Mouse (Mus musculus) right cerebral cortex, postnatal 4 days (tissue): Measurements from ENCODE around the gene Osbp.
A peak's percentile ranks its signal among the peaks of the same experiment; 100 is the strongest.
"Not testable (repeated sequence)": the region's sequence is repeated elsewhere in the genome, so short reads cannot be mapped to it uniquely, and the experiment has no call there.

Experiments used
- DNase-seq: peaks from one replicate; pipeline ENCODE4 v3.0.0-alpha.2; 2022

Gene Osbp

DNA sequence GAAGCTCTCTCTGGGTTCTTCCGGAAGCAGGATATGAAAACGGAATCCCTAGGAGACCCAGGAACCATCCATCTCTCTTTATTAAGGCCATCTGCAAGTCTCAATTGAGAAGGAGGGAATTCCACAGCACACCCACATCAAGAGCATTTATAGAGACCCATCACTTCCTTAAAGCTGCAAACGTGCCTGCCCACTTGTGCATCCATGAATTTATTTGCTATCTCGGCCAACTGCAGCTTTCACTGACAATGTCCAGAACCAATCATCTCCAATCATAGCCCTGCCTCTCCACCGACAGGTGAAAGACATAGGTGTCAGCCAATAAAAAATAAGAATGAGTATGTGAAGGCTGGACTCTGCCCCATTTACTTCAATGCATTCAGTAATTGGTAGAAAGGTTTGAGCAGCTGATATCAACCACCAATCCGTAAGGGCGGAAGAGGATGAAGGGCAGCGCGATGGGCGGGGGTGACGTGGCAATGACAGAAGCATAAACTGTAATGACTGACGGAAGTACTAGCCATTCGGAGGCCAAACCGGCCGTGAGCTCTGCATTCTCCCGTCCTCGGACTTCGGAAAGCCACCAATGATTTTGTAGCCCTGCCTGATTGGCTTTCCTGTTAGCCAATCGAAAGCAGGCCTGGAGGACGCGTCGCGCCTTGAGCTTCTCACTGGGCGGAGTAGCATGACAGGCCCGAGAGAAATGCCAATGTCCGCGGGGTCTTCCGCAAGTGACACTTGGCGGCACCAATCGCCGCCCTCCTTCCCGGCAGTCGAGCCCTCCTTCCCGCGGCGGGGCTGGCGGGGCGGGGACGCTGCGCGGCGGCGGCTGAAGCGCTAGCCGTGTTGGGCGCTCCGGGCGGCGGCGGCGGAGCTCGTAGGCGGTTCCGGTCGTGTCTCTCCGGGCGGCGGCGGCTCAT is at the start of gene Osbp:
TSS of gene Osbp (plus strand) at position 919 of the 920 bp plus-strand sequence.
- peak; percentile 96 for DNase-seq

DNA sequence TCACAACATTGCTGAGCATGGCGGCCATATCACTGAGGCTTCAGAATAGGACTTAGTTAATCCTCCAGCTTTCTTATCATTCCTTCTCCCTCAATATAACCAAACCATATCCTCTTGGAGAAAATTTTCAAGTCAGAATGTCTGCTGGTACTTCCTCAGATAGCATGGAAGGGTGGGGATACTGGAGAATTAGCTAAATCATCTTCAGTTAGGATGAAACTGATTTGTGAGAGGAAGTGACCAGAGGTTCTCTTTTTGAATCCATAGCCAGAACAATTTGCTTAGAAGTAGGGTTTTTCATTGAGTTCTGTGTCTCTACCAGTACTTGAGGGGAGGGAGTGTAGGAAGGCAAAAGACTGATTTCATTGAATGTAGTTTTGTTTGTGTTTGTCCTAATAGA is 43.7 kb upstream of the Osbp start:
- DNase-seq, result no peak

GRCm38 (mm10) chr19:11922515-11922914 is 43.2 kb upstream of the Osbp start:
- not testable (repeated sequence) for DNase-seq

GRCm38 (mm10) chr19:11926380-11926779 is 39.4 kb upstream of the Osbp start:
- no peak for DNase-seq

DNA sequence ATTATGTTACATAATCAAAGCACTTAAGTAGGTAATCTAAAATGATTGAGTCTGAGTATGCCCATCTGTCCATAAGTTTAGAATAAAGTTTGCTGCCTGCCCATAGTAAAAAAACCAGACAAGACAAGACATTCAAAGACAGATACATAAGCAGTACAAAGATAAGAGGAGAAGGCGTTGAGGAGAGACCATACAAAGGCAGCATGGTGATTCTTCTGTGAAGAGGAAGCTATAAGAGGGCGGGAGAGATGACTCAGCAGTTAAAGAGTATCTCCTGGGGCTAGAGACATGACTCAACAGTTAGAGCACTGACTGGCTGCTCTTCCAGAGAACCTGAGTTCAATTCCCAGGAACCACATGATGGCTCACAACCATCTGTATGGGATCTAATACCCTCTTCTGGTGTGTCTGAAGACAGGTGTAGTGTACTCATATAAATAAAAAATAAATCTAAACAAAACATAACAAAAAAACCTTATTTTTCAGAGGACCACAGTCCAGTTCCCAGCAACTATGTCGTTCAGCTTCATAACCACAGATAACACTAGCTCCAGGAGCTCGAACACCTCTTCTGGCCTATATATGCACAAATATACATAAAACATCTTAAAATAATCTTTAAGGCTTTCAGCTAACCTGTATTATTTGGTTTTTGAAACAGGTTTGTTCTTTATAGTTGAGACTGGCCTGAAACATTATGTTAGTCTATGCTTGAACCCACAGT is 37.6 kb upstream of the Osbp start:
- no peak for DNase-seq

DNA sequence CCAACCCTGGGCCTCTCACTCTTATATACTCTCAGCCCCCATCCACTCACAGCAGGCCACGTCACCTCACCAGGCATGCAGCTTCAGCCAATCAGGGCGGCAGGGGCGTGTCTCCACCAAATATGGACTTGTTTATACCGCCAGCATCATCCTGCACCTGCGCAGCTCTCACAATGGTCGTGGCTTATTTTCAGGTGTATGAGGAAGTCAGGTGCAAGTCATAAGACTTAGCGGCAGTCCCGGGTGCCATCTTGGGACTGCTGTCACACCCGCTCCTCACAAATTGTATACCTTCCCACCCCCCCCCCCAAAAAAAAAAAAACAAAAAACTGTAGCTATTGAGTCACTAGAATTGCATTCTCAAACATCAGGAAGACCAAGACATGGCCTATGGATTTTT is 19.3 kb upstream of the Osbp start:
- DNase-seq, result not testable (repeated sequence)

DNA sequence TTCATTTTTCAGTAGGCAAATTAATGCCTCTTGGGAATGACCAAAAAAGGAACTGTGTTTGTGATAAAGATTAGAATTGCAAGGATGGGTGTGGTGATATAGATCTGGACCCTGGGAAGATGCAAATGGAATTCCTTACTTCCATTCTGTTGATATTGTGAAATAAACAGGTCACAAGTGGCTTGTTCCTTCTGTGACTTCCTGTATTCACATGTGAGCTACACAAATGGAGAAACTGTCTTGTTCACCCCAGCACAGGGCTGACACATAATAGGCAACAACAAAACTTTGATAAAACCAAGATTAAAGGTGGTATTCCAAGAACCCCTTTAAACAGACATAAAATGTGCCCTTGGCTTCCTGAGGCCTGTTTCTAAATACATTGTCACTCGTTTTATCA is 15.9 kb upstream of the Osbp start:
- DNase-seq, result no peak

- no peak for DNase-seq
These were observed 15.0 kb upstream of the Osbp start for GRCm38 (mm10) chr19:11950747-11951146.

- DNase-seq, result no peak
These were observed 11.5 kb upstream of the Osbp start for GRCm38 (mm10) chr19:11954206-11954605.

DNA sequence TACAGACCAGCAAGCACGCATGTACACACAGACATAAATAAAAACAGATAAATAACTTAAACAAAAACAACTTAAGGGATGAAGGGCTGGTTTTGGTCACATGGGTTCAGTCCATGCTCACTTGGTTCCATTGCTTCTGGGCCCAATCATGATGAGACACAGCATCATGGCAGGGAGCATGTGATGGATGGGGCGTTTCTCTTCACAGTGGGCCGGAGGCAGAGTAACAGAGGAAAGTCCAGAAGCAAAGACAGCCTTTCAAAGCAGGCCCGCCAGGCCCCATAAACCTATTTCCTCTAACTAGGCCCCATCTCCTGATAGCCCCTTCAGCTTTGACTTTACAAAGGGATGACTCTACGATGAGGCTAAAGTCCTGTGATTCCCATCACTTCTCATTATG is 9.1 kb upstream of the Osbp start:
- no peak for DNase-seq

GRCm38 (mm10) chr19:11957396-11957795 is 8.3 kb upstream of the Osbp start:
- DNase-seq, result no peak

- DNase-seq, result no peak
These were observed 7.9 kb upstream of the Osbp start for GRCm38 (mm10) chr19:11957846-11958245.

- no peak for DNase-seq
These were observed 1.5 kb upstream of the Osbp start for GRCm38 (mm10) chr19:11964266-11964665.

DNA sequence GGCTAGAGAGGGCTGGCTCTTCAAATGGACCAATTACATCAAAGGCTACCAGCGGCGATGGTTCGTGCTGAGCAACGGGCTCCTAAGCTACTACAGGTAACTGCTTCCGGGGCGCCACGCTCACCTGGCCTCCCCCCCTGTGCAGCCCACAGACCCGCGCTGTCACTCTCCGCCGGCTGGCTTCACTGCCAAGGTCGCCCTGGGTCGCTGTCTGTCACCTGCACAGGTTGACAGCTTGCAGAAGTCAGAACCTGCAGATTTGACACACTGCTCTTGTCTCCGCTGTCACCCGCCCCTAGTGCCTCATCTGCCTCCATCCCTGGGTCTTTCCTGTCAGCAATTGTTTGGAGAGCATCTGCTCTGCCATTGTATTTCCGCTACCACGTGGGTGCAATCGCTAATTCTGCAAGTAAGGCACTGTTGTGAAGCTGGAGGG is 478 bp downstream of the Osbp start:
- DNase-seq, result peak; percentile 51

GRCm38 (mm10) chr19:11969155-11970050 is 3.7 kb downstream of the Osbp start:
- DNase-seq, result no peak

DNA sequence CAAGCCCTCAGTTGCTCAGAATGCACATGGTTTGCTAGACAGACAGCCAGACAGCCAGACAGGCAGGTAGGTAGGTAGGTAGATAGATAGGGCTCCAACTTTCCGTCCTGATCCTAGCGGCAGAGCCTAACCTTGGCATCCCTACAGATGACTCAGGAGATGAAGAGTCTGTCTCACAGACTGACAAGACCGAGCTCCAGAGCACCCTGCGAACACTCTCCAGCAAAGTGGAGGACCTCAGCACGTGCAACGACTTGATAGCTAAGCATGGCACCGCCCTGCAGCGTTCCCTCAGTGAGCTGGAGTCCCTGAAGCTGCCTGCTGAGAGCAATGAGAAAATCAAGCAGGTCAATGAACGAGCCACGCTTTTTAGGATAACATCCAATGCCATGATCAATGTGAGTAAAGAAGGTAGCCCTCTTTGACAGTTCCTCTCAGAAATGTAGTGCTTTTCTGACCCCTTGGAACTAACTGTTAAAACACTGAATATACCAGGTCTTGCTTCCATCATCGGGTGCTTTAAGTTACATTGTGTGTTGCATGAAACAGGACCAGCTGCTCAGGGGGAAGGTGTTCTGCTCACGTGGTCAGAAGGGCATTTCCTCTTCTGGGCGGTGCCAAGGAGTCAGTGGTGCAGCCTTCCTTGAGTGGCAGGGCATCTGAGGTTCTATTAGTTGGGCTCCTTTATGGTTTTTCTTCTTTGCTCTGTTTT is 7.9 kb downstream of the Osbp start:
- no peak for DNase-seq

- DNase-seq, result no peak
These were observed 8.4 kb downstream of the Osbp start for GRCm38 (mm10) chr19:11974223-11974540.

- DNase-seq, result no peak
These were observed 9.9 kb downstream of the Osbp start for GRCm38 (mm10) chr19:11975683-11976082.

GRCm38 (mm10) chr19:11977363-11977762 is 11.6 kb downstream of the Osbp start:
- DNase-seq, result no peak

DNA sequence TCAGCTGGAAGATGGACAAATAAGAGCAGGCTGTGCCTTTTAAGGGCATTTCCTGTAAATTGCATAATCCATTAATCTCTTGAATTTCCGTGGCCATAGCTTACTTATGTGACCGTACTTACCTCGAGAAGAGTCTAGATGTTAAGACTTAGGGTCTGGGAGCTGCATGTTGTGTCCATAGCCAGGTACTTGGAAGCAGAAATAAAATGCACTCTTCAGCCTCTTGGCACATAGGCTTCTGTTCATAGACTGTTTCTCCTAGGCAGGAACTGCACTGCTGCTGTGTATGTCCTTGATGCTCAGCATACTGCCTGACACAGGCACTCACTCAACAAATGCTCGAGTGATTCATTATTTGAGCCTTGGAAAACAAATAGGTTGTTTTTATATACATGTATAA is 14.7 kb downstream of the Osbp start:
- DNase-seq, result no peak

GRCm38 (mm10) chr19:11984614-11985013 is 18.9 kb downstream of the Osbp start:
- not testable (repeated sequence) for DNase-seq

DNA sequence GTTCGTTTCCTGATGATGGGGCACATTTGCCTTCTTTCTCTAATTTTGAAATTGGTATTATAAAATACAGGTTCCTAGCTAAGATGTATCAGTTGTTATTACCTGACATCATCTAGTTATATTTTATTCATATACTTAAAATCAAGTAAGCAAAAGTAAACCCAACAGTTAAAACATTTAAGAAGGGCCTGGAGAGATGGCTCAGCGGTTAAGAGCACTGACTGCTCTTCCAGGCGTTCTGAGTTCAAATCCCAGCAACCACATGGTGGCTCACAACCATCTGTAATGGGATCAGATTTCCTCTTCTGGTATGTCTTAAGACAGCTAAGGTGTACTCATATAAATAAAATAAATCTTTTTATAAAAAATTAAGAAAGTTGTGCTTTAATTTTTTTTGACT is 22.1 kb downstream of the Osbp start:
- no peak for DNase-seq
